8 mouse cellular contexts compared by ENCODE assay signal in genomic region chr11:70432895-70433568, GRCm38 (mm10). TPM values are rescaled to one million over a fixed set of nuclear protein-coding genes. Genes with fewer than 3 reads are reported as not detected.
DNase-seq lines count a peak whose midpoint lies in the region; ATAC-seq and TF ChIP-seq lines count a peak whose summit lies in the region.

No protein-coding gene starts in this region.

- TF ChIP-seq CTCF in kidney, adult 2 months (conservative IDR thresholded peaks at IDR 0.05; ENCODE audit: insufficient read depth, insufficient read length, low read depth, low read length) = no peak
- no peak for TF ChIP-seq CTCF in E14TG2a.4 (conservative IDR thresholded peaks at IDR 0.05; ENCODE audit: low read length)
- no peak for TF ChIP-seq CTCF in small intestine, adult 2 months (IDR thresholded peaks at IDR 0.05; ENCODE audit: extremely low read depth, insufficient read length, insufficient replicate concordance, low read depth, low read length)

- no peaks in the 10 kb centered on the region for H3K27me3 ChIP-seq in kidney, adult 2 months (replicated peaks; ENCODE audit: control insufficient read depth, insufficient read depth, low read length)
- H3K27me3 ChIP-seq in E14TG2a.4 (ENCODE audit: insufficient read depth, low read length) = peaks cover 9% of the 10 kb centered on the region
- no peaks in the 10 kb centered on the region for H3K27me3 ChIP-seq in embryonic facial prominence, embryonic 14.5 days (replicated peaks; ENCODE audit: control insufficient read depth, insufficient read depth, low read length)
- no peaks in the 10 kb centered on the region for H3K27me3 ChIP-seq in hindbrain, embryonic 15.5 days
- no peaks in the 10 kb centered on the region for H3K27me3 ChIP-seq in lung, embryonic 15.5 days
- no peaks in the 10 kb centered on the region for H3K27me3 ChIP-seq in small intestine, adult 2 months (ENCODE audit: control insufficient read depth, insufficient read depth, low read length)

- H3K9me3 ChIP-seq in E14TG2a.4 (ENCODE audit: low read length) = no peaks in the 10 kb centered on the region
- no peaks in the 10 kb centered on the region for H3K9me3 ChIP-seq in embryonic facial prominence, embryonic 14.5 days (ENCODE audit: control insufficient read depth, low read length)
- no peaks in the 10 kb centered on the region for H3K9me3 ChIP-seq in hindbrain, embryonic 15.5 days
- no peaks in the 10 kb centered on the region for H3K9me3 ChIP-seq in lung, embryonic 15.5 days

- no peaks in the 10 kb centered on the region for H3K36me3 ChIP-seq in kidney, adult 2 months (ENCODE audit: control insufficient read depth, insufficient read depth, low read length)
- peaks cover 26% of the 10 kb centered on the region for H3K36me3 ChIP-seq in E14TG2a.4 (ENCODE audit: insufficient read depth, low read length)
- peaks cover 24% of the 10 kb centered on the region for H3K36me3 ChIP-seq in embryonic facial prominence, embryonic 14.5 days (ENCODE audit: control insufficient read depth, insufficient read depth, low read length)
- peaks cover 20% of the 10 kb centered on the region for H3K36me3 ChIP-seq in hindbrain, embryonic 15.5 days
- peaks cover 5% of the 10 kb centered on the region; the same call in 1 of the 2 replicates for H3K36me3 ChIP-seq in lung, embryonic 15.5 days
- H3K36me3 ChIP-seq in small intestine, adult 2 months (ENCODE audit: control insufficient read depth, insufficient read depth, low read length) = peaks cover 11% of the 10 kb centered on the region; the same call in 1 of the 2 replicates

- H3K4me1 ChIP-seq in kidney, adult 2 months (ENCODE audit: control insufficient read depth, insufficient read depth, low read length) = peaks cover 3% of the 10 kb centered on the region; the same call in 1 of the 2 replicates
- H3K4me1 ChIP-seq in E14TG2a.4 (replicated peaks; ENCODE audit: low read depth, low read length) = peaks cover 48% of the 10 kb centered on the region
- peaks cover 13% of the 10 kb centered on the region; the same call in 1 of the 2 replicates for H3K4me1 ChIP-seq in embryonic facial prominence, embryonic 14.5 days (ENCODE audit: control insufficient read depth, insufficient read depth, low read length)
- peaks cover 36% of the 10 kb centered on the region for H3K4me1 ChIP-seq in hindbrain, embryonic 15.5 days (replicated peaks)
- H3K4me1 ChIP-seq in lung, embryonic 15.5 days = peaks cover 17% of the 10 kb centered on the region
- H3K4me1 ChIP-seq in small intestine, adult 2 months (ENCODE audit: control insufficient read depth, insufficient read depth, insufficient read length, low read length) = no peaks in the 10 kb centered on the region

- DNase-seq in kidney, adult 2 months = peak; percentile 16
- DNase-seq in kidney, postnatal 10 days = no peak
- peak; percentile 63 for DNase-seq in embryonic facial prominence, embryonic 14.5 days (ENCODE audit: low spot score)
- no peak for DNase-seq in gastrocnemius, postnatal 14 days

- H3K9ac ChIP-seq in embryonic facial prominence, embryonic 14.5 days (ENCODE audit: low read depth, low read length) = peak overlapping the region; percentile 85
- peak overlapping the region; percentile 90 for H3K9ac ChIP-seq in hindbrain, embryonic 15.5 days
- peak overlapping the region; percentile 87 for H3K9ac ChIP-seq in lung, embryonic 15.5 days

- H3K27ac ChIP-seq in kidney, adult 2 months (ENCODE audit: insufficient read depth, low read depth, low read length) = no peak overlapping the region
- H3K27ac ChIP-seq in embryonic facial prominence, embryonic 14.5 days (replicated peaks; ENCODE audit: low read depth, low read length) = peak overlapping the region; percentile 87
- H3K27ac ChIP-seq in hindbrain, embryonic 15.5 days (replicated peaks) = peak overlapping the region; percentile 93
- peak overlapping the region; percentile 75 for H3K27ac ChIP-seq in lung, embryonic 15.5 days
- H3K27ac ChIP-seq in small intestine, adult 2 months (ENCODE audit: insufficient read depth, low read depth, low read length) = peak overlapping the region; percentile 50

- TF ChIP-seq POLR2A in kidney, adult 2 months (IDR thresholded peaks at IDR 0.05; ENCODE audit: low read depth, low read length) = no peak
- no peak for TF ChIP-seq POLR2A in small intestine, adult 2 months (IDR thresholded peaks at IDR 0.05; ENCODE audit: low read depth, low read length)

- peak overlapping the region; percentile 51 for H3K4me3 ChIP-seq in kidney, adult 2 months (ENCODE audit: insufficient read depth, low read depth, low read length)
- peak overlapping the region; percentile 95 for H3K4me3 ChIP-seq in E14TG2a.4 (replicated peaks; ENCODE audit: low read length)
- H3K4me3 ChIP-seq in embryonic facial prominence, embryonic 14.5 days (ENCODE audit: low read depth, low read length) = peak overlapping the region; percentile 85
- peak overlapping the region; percentile 82 for H3K4me3 ChIP-seq in hindbrain, embryonic 15.5 days
- H3K4me3 ChIP-seq in lung, embryonic 15.5 days = peak overlapping the region; percentile 90
- peak overlapping the region; percentile 55 for H3K4me3 ChIP-seq in small intestine, adult 2 months (ENCODE audit: low read depth, low read length)

- intact Hi-C loops in gastrocnemius, postnatal 14 days (cut with DNase I; ENCODE audit: low total_unique reads) = loop anchor here (10.0 kb wide), 1 partner anchor 182 kb away; the partner anchor contains the start of genes 4930544D05Rik and Chrne

- peak; percentile 48 for ATAC-seq in embryonic facial prominence, embryonic 14.5 days (ENCODE audit: low read depth)
- ATAC-seq in hindbrain, embryonic 15.5 days (ENCODE audit: low FRiP score, low read depth) = no peak; the same call in none of the 2 replicates
- ATAC-seq in lung, embryonic 15.5 days (ENCODE audit: borderline replicate concordance, extremely low read depth, low FRiP score, low TSS enrichment) = no peak; the same call in 1 of the 2 replicates

- H3K4me2 ChIP-seq in embryonic facial prominence, embryonic 14.5 days (ENCODE audit: low read depth, low read length) = peak overlapping the region; percentile 80
- H3K4me2 ChIP-seq in hindbrain, embryonic 15.5 days = peak overlapping the region; percentile 78
- peak overlapping the region; percentile 91 for H3K4me2 ChIP-seq in lung, embryonic 15.5 days

- WGBS in kidney, adult 2 months = 13% methylated on average over 15 of the region's 15 CpGs
- 8% methylated on average over 15 of the region's 15 CpGs for WGBS in embryonic facial prominence, embryonic 14.5 days
- WGBS in hindbrain, embryonic 15.5 days = 6% methylated on average over 15 of the region's 15 CpGs
- 8% methylated on average over 15 of the region's 15 CpGs for WGBS in lung, embryonic 15.5 days
- WGBS in small intestine, adult 2 months = 8% methylated on average over 15 of the region's 15 CpGs

RNA-seq across cellular contexts. Expression of gene Arrb2, which starts 0.6 kb away (rescaled TPM):
- polyA plus RNA-seq in kidney, adult 2 months (2012; rRNA removed) = 30.2 and 33.7 TPM in 2 replicates
- 19.0 and 24.1 TPM in 2 replicates for polyA plus RNA-seq in embryonic facial prominence, embryonic 14.5 days (2014; fragmentation: Nextera tagmentation; extraction: Ambion mirVana)
- 50.3 and 57.5 TPM in 2 replicates for polyA plus RNA-seq in hindbrain, embryonic 15.5 days (2015; fragmentation: Nextera tagmentation; extraction: Ambion mirVana)
- polyA plus RNA-seq in lung, embryonic 15.5 days (2015; fragmentation: Nextera tagmentation; extraction: Ambion mirVana) = 15.3 and 19.3 TPM in 2 replicates
- 15.3 and 23.2 TPM in 2 replicates for polyA plus RNA-seq in small intestine, adult 2 months (2012; rRNA removed)
- total RNA-seq in gastrocnemius, postnatal 14 days (2021) = 1 to 10 TPM; 8.3 to 9.7 TPM

RNA-seq across cellular contexts. Expression of gene Med11, which starts 18.7 kb away (rescaled TPM):
- polyA plus RNA-seq in kidney, adult 2 months (2012; rRNA removed) = 27.0 and 27.9 TPM in 2 replicates
- 37.0 and 40.6 TPM in 2 replicates for polyA plus RNA-seq in embryonic facial prominence, embryonic 14.5 days (2014; fragmentation: Nextera tagmentation; extraction: Ambion mirVana)
- 45.6 and 49.2 TPM in 2 replicates for polyA plus RNA-seq in hindbrain, embryonic 15.5 days (2015; fragmentation: Nextera tagmentation; extraction: Ambion mirVana)
- polyA plus RNA-seq in lung, embryonic 15.5 days (2015; fragmentation: Nextera tagmentation; extraction: Ambion mirVana) = 40.5 and 43.1 TPM in 2 replicates
- polyA plus RNA-seq in small intestine, adult 2 months (2012; rRNA removed) = 16.4 and 24.1 TPM in 2 replicates
- 1 to 10 TPM; 6.2 to 6.5 TPM for total RNA-seq in gastrocnemius, postnatal 14 days (2021)

RNA-seq across cellular contexts. Expression of gene Pelp1, which starts 23.2 kb away (rescaled TPM):
- 12.4 and 12.9 TPM in 2 replicates for polyA plus RNA-seq in kidney, adult 2 months (2012; rRNA removed)
- 29.8 and 36.2 TPM in 2 replicates for polyA plus RNA-seq in embryonic facial prominence, embryonic 14.5 days (2014; fragmentation: Nextera tagmentation; extraction: Ambion mirVana)
- 30.7 and 33.6 TPM in 2 replicates for polyA plus RNA-seq in hindbrain, embryonic 15.5 days (2015; fragmentation: Nextera tagmentation; extraction: Ambion mirVana)
- 38.1 and 38.2 TPM in 2 replicates for polyA plus RNA-seq in lung, embryonic 15.5 days (2015; fragmentation: Nextera tagmentation; extraction: Ambion mirVana)
- polyA plus RNA-seq in small intestine, adult 2 months (2012; rRNA removed) = 7.5 and 12.2 TPM in 2 replicates
- 10 to 100 TPM; 14.9 to 18.6 TPM for total RNA-seq in gastrocnemius, postnatal 14 days (2021)

RNA-seq across cellular contexts. Expression of gene Zmynd15, which starts 26.2 kb away (rescaled TPM):
- polyA plus RNA-seq in kidney, adult 2 months (2012; rRNA removed) = 11.6 and 12.4 TPM in 2 replicates
- 0.31 and 0.85 TPM in 2 replicates for polyA plus RNA-seq in embryonic facial prominence, embryonic 14.5 days (2014; fragmentation: Nextera tagmentation; extraction: Ambion mirVana)
- polyA plus RNA-seq in hindbrain, embryonic 15.5 days (2015; fragmentation: Nextera tagmentation; extraction: Ambion mirVana) = 0.77 and 0.90 TPM in 2 replicates
- 0.45 and 0.73 TPM in 2 replicates for polyA plus RNA-seq in lung, embryonic 15.5 days (2015; fragmentation: Nextera tagmentation; extraction: Ambion mirVana)
- polyA plus RNA-seq in small intestine, adult 2 months (2012; rRNA removed) = 2.5 and 7.1 TPM in 2 replicates
- total RNA-seq in gastrocnemius, postnatal 14 days (2021) = under 1 TPM; 0.31 to 0.84 TPM

RNA-seq across cellular contexts. Expression of gene Cxcl16, which starts 26.8 kb away (rescaled TPM):
- polyA plus RNA-seq in kidney, adult 2 months (2012; rRNA removed) = 99.3 and 103 TPM in 2 replicates
- polyA plus RNA-seq in embryonic facial prominence, embryonic 14.5 days (2014; fragmentation: Nextera tagmentation; extraction: Ambion mirVana) = 5.7 and 6.0 TPM in 2 replicates
- polyA plus RNA-seq in hindbrain, embryonic 15.5 days (2015; fragmentation: Nextera tagmentation; extraction: Ambion mirVana) = 5.2 and 6.1 TPM in 2 replicates
- polyA plus RNA-seq in lung, embryonic 15.5 days (2015; fragmentation: Nextera tagmentation; extraction: Ambion mirVana) = 6.3 and 7.3 TPM in 2 replicates
- 28.1 and 48.0 TPM in 2 replicates for polyA plus RNA-seq in small intestine, adult 2 months (2012; rRNA removed)
- total RNA-seq in gastrocnemius, postnatal 14 days (2021) = 1 to 10 TPM; 2.6 to 3.1 TPM

Comparison
In these comparisons a context has a peak if more than half of its experiments do, and no peak if none do; other contexts are left out.
1. DNase-seq: peak in kidney, adult 2 months (single experiment) and embryonic facial prominence, embryonic 14.5 days (single experiment); none in kidney, postnatal 10 days (single experiment) and gastrocnemius, postnatal 14 days (single experiment).
2. Peak in every context shown above with its lines, with median percentiles within 50 percentile points of each other: H3K4me3 ChIP-seq, H3K4me2 ChIP-seq and H3K9ac ChIP-seq.